Mouse (Mus musculus) MEL (cell line): ENCODE data around the gene Gm10718.
"Not testable (repeated sequence)": the region's sequence is repeated elsewhere in the genome, so short reads cannot be mapped to it uniquely, and the experiment has no call there.

Experiments
- CHD2 ChIP-seq: IDR thresholded peaks from 2 replicates; pipeline ENCODE4 v1.6.1; 2011; ENCODE audit warnings: low read length, improper control_type of control experiment
- CTCF ChIP-seq, 3 experiments: IDR thresholded peaks in 2 of 3; conservative IDR thresholded peaks in 1 of 3; 2 replicates each; pipeline ENCODE4 v1.5.1; 2011 to 2012; ENCODE audit warnings: low read length in 3 of 3, low read depth in 2 of 3, mild to moderate bottlenecking in 2 of 3, improper control_type of control experiment in 1 of 3, inconsistent platforms in 1 of 3, mixed read lengths in 1 of 3, moderate library complexity in 1 of 3; ENCODE audit not compliant: control insufficient read depth in 1 of 3, insufficient read depth in 1 of 3, poor library complexity in 1 of 3, severe bottlenecking in 1 of 3
- MYC ChIP-seq: IDR thresholded peaks from 2 replicates; pipeline ENCODE4 v1.6.1; 2011; ENCODE audit warnings: low read depth, mild to moderate bottlenecking, low read length, improper control_type of control experiment, moderate library complexity
- TAL1 ChIP-seq: IDR thresholded peaks from 2 replicates; pipeline ENCODE4 v1.6.1; 2012; ENCODE audit warnings: mild to moderate bottlenecking, inconsistent platforms, low read length, moderate library complexity, mixed read lengths
- TCF12 ChIP-seq: IDR thresholded peaks from 2 replicates; pipeline ENCODE4 v1.6.1; 2014; ENCODE audit warnings: low read depth, mild to moderate bottlenecking, inconsistent platforms, low read length, improper control_type of control experiment, moderate library complexity
- ZNF384 ChIP-seq: IDR thresholded peaks from 2 replicates; pipeline ENCODE4 v1.6.1; 2012; ENCODE audit warnings: low read depth, mild to moderate bottlenecking, inconsistent platforms, low read length, improper control_type of control experiment

DNA sequence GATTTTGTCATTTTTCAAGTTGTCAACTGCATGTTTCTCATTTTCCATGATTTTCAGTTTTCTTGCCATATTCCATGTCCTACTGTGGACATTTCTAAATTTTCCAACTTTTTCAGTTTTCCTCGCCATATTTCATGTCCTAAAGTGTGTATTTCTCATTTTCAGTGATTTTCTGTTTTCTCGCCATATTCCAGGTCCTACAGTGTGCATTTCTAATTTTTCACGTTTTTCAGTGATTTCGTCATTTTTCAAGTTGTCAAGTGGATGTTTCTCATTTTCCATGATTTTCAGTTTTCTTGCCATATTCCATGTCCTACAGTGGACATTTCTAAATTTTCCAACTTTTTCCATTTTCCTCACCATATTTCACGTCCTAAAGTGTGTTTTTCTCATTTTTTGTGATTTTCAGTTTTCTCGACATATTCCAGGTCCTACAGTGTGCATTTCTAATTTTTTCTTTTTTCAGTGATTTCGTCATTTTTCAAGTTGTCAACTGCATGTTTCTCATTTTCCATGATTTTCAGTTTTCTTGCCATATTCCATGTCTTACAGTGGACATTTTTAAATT is 11.2 kb upstream of the Gm10718 start:
- not testable (repeated sequence) for TF ChIP-seq TCF12; CTCF (IDR thresholded peaks at IDR 0.05 in 2 of 3, conservative IDR thresholded peaks at IDR 0.05 in 1 of 3; ENCODE audit: control insufficient read depth in 1 of 3, insufficient read depth in 1 of 3, low read depth in 2 of 3, low read length in 3 of 3, poor library complexity in 1 of 3, severe bottlenecking in 1 of 3); TAL1; CHD2; MYC; ZNF384
